Mouse (Mus musculus) spleen, adult 2 months (tissue): Measurements from ENCODE around the gene Tpcn1.

Source experiments
- CTCF ChIP-seq: fragments of 200-500 bp; IDR thresholded peaks from 2 replicates; pipeline ENCODE4 v1.5.1; 2011; ENCODE audit warnings: mild to moderate bottlenecking, inconsistent platforms; ENCODE audit not compliant: insufficient read depth, insufficient read length, insufficient replicate concordance; ENCODE audit errors: extremely low read depth
- POLR2A ChIP-seq: fragments of 200-500 bp; IDR thresholded peaks from 2 replicates; pipeline ENCODE4 v1.6.1; 2011; ENCODE audit warnings: low read depth, low read length, inconsistent platforms

- TF ChIP-seq CTCF (peak; percentile 56; the same call in 1 of the 2 replicates), POLR2A (no peak)
Measured at GRCm38 (mm10) chr5:120604839-120605238, 16.4 kb upstream of the Tpcn1 start.
